Mouse (Mus musculus): ENCODE results near the gene Mum1. TPM values are rescaled to one million over a fixed set of nuclear protein-coding genes. Genes with fewer than 3 reads are reported as not detected.
A peak's percentile ranks its signal among the peaks of the same experiment; 100 is the strongest.

Gene Mum1
- total RNA-seq, 1 experiment from 2014 or later: 47.5 TPM

DNA sequence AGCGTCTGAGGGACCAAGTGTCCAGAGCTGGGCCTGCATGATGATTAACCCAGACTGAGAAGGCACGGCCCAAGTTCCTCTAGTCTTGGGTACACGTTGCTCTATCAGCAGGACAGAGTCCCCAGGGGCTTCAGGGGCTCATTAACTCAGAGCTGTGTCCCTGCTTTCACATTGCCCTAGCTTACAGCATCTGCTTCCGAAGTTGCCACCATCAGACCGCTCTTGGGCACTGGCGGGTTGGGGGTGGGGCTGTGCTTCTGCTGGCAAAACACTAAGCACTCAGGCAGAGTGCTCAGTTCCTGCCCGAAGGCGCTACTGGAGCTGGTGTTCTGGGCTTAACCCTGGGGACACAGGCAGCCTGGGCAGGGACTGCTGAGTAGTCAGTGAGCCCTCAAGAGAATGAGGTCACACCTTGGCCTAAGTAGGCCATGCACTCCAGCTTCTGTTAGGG is 55.7 kb downstream of the Mum1 start:
- ATAC-seq (replicated peaks in 1 of 2; ENCODE audit: insufficient read depth in 1 of 2, low FRiP score in 2 of 2, low TSS enrichment in 1 of 2, low read depth in 1 of 2, poor library complexity in 2 of 2, severe bottlenecking in 2 of 2): peak; percentile 54 to 61; a peak in 3 of 4 replicates

DNA sequence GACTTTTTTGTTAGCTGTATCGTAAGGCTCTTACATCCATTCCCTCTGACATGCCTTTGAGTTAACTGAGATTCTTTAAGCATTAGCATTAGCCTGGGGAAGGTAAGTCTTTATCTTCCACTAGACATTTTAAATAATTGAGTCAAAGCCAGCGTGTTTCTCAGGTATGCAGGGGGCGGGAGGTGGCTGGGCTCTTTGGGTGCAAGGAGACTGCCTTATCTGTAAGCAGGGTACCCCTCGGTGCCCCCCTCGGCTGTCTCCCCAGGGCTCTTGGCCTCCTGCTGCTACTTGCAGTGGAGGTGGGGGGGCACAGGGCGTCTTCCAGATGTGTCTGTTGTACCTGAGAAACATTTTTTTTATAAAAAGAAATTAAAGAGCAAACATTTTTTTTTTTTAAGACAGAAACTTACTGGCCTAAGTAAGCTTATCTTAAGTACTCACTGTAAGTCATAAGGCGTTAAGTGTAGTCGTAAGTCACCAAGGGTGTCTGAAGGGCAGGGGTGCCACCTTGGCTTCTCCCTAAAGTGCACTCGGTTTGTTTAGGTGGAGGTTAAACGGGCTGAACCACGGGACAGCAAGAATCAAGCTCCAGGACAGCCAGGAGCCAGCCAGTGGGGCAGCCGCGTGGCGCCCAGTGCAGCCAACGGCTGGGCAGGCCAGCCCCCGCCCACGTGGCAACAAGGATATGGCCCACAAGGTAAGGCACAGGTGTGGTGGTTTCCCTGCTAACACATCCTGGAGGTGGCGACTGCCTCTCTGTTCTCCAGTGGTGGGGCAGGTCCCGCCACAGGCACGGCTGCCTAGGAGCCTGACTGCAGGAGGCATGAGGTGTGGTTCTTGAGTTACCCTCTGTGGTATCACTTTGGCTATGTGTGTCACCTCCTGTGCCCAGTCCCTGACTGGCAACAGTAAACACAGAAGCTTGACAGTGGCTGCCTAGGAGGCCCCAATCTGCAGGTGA is 56.5 kb downstream of the Mum1 start:
- ATAC-seq (replicated peaks in 1 of 2; ENCODE audit: insufficient read depth in 1 of 2, low FRiP score in 2 of 2, low TSS enrichment in 1 of 2, low read depth in 1 of 2, poor library complexity in 2 of 2, severe bottlenecking in 2 of 2): no peak

DNA sequence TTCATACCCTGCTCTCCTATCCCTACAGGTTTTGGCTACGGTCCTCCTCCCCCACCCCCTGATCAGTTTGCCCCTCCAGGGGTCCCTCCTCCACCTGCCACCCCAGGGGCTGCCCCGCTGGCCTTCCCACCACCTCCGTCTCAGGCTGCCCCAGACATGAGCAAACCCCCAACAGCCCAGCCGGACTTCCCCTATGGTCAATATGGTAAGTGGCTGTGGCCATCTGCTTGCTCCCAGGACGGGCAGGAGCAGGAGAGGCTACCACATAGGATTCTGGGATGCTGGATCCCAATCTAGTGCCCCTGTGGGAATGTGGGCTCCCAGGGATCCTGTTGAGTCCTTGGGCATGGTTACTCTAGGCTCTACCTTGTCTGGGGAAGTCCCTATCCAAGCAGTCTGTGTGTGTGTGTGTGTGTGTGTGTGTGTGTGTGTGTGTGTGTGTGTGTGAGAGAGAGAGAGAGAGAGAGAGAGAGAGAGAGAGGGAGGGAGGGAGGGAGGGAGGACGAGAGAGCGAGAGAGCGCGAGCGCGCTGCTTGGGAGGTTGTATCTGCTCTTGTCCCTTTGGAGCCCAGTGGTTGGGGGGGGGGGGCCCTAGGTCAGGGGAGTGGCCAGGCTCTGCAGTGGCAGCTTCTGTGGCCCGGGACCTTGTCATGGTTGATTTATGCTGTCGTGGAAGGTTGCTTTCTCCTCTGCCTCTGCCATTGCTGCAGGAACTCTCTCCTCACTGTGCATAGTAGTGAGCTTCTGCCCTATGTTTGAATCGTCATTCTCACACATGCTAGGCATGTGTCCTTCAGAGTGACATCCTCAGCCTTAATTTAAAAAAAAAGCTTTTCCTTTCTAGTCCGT is 59.2 kb downstream of the Mum1 start:
- ATAC-seq (replicated peaks in 1 of 2; ENCODE audit: insufficient read depth in 1 of 2, low FRiP score in 2 of 2, low TSS enrichment in 1 of 2, low read depth in 1 of 2, poor library complexity in 2 of 2, severe bottlenecking in 2 of 2): 0 out of 4 replicates have a peak, but pooled peaks of 1 of the 2 experiments have one; percentile 30

DNA sequence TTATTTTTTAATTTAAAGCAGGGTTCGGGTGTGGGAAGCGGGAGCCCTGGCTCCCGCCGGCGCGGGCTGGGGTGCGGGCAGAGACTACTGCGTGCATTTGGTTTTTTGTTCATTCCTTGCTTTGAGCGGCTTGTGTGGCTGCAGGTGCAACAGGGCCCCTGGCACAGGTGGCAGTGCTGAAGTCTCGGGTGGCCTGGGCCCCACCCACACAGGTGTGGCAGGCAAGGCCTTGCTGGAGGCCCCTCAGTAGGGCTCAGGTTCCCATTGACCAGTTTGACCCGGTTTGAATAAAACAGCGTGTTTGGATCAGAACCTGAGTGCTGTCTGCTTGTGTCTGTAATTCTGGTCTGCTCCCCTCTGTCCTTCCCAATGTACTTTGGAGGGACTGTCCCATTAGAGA is 61.9 kb downstream of the Mum1 start:
- no peak for ATAC-seq (replicated peaks in 1 of 2; ENCODE audit: insufficient read depth in 1 of 2, low FRiP score in 2 of 2, low TSS enrichment in 1 of 2, low read depth in 1 of 2, poor library complexity in 2 of 2, severe bottlenecking in 2 of 2)

DNA sequence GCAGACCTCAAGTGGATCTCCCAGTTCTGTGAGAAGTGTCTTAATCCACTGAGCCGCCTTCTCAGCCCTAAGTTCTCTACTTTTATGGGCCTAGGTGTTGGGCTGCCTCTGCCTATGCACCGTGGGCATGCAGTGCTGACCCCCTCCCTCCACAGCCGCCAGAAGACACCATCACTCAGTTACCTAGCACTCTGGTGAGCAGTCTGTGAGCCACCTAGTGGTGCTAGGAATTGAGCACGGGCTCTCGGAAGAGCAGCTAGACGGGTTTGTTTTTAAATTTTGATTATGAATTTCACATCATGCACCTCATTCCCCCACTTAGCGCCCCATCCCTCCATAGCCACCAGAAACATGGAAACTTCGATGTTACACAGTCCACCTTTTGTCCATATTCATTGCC is 62.4 kb downstream of the Mum1 start:
- no peak for ATAC-seq (replicated peaks in 1 of 2; ENCODE audit: insufficient read depth in 1 of 2, low FRiP score in 2 of 2, low TSS enrichment in 1 of 2, low read depth in 1 of 2, poor library complexity in 2 of 2, severe bottlenecking in 2 of 2)

DNA sequence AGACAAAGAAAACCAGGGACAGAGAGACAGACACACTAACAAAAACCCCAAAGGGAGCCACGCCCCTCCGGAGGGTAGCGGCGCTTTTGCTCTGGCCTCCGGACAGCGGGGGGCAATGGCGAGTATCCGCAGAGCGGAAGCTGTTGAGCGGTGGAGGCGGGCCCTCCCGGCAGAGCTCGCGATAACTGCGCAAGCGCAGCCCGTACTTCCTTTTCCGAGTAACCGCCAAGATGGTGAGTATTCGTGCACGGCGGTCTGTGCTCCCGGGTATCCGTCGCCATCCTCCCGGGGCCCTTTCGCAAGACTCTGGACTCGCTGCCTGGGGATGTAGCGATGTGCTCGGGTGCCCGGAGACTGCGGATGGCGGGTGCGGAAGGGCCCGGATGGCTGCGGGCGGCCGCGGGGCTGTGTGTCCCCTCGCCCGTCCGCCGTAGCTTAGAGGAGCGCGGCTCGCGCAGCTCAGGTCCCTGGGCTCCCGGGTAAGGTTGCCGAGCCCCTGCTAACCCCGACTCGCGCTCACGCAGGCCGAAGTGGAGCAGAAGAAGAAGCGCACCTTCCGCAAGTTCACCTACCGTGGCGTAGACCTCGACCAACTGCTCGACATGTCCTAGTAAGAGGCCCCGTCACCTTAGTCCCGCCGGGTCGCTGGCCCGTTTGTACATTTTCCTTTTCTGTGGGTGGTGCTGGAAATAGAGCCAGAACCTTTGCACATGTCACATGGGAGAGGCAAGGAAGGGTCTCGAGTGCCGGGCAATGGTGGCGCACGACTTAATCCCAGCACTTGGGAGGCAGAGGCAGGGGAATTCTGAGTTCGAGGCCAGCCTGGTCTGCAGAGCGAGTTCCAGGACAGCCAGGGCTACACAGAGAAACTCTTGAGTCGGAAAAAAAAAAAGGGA is 66.3 kb downstream of the Mum1 start, which contains the start of gene Rps15:
TSS of gene Rps15 (plus strand) at position 203 of the 896 bp plus-strand sequence.
- peak; percentile 90 to 96 for ATAC-seq (replicated peaks in 1 of 2; ENCODE audit: insufficient read depth in 1 of 2, low FRiP score in 2 of 2, low TSS enrichment in 1 of 2, low read depth in 1 of 2, poor library complexity in 2 of 2, severe bottlenecking in 2 of 2)

DNA sequence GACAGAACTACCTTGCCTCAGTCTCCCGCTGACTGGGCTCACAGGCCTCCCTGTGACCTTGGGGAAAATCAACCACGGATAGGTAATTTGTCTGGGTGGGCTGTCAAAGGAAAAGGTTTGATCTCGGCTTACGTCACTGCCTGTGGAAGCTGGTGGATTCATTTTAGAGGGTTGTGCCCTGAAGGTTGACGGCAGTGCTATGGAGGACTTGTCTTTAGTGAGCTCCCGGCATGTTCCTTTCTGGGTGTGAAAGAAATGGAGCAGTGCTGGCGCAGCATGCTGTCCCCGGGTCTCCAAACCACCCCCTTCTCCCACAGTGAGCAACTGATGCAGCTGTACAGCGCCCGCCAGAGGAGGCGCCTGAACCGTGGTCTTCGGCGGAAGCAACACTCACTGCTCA is 67.1 kb downstream of the Mum1 start:
- no peak for ATAC-seq (replicated peaks in 1 of 2; ENCODE audit: insufficient read depth in 1 of 2, low FRiP score in 2 of 2, low TSS enrichment in 1 of 2, low read depth in 1 of 2, poor library complexity in 2 of 2, severe bottlenecking in 2 of 2)

Other genes starting within 250 kb of the Mum1 start
- gene Tmem259, start 242.1 kb upstream of the Mum1 start, total RNA-seq (2017): 47.4 and 59.9 TPM in 2 replicates
- 62.2 and 103 TPM in 2 replicates for gene Cnn2, start 237.8 kb upstream of the Mum1 start, total RNA-seq (2017)
- 11.5 and 15.9 TPM in 2 replicates for gene Abca7, start 229.9 kb upstream of the Mum1 start, total RNA-seq (2017)
- 80.9 and 114 TPM in 2 replicates for gene Arhgap45, start 209.8 kb upstream of the Mum1 start, total RNA-seq (2017)
- 85.5 and 101 TPM in 2 replicates for gene Polr2e, start 186.6 kb upstream of the Mum1 start, total RNA-seq (2017)
- 306 and 388 TPM in 2 replicates for gene Gpx4, start 179.3 kb upstream of the Mum1 start, total RNA-seq (2017)
- gene Sbno2, start 120.9 kb upstream of the Mum1 start, total RNA-seq (2017): 26.4 and 32.1 TPM in 2 replicates
- 106 and 153 TPM in 2 replicates for gene Stk11, start 110.6 kb upstream of the Mum1 start, total RNA-seq (2017)
- gene Atp5d, start 87.8 kb upstream of the Mum1 start, total RNA-seq (2017): 27.9 and 29.8 TPM in 2 replicates
- 2.2 and 2.4 TPM in 2 replicates for gene Cbarp, start 85.6 kb upstream of the Mum1 start, total RNA-seq (2017)
- gene Midn, start 78.2 kb upstream of the Mum1 start, total RNA-seq (2017): 19.4 and 20.2 TPM in 2 replicates
- gene Cirbp, start 60.4 kb upstream of the Mum1 start, total RNA-seq (2017): 93.6 and 143 TPM in 2 replicates
- 9.1 and 26.2 TPM in 2 replicates for gene 1600002K03Rik, start 53.5 kb upstream of the Mum1 start, total RNA-seq (2017)
- not detected in 2 replicates for gene Efna2, start 47.0 kb upstream of the Mum1 start, total RNA-seq (2017)
- 79.6 and 101 TPM in 2 replicates for gene Ndufs7, start 22.7 kb downstream of the Mum1 start, total RNA-seq (2017)
- gene Gamt, start 34.6 kb downstream of the Mum1 start, total RNA-seq (2017): 0.81 and 1.8 TPM in 2 replicates
- gene Dazap1, start 35.1 kb downstream of the Mum1 start, total RNA-seq (2017): 150 and 329 TPM in 2 replicates
- 2,831 and 3,208 TPM in 2 replicates for gene Rps15, start 66.0 kb downstream of the Mum1 start, total RNA-seq (2017)
- 0.30 and 0.75 TPM in 2 replicates for gene Apc2, start 69.5 kb downstream of the Mum1 start, total RNA-seq (2017)
- 8.5 and 17.6 TPM in 2 replicates for gene 2310011J03Rik, start 94.1 kb downstream of the Mum1 start, total RNA-seq (2017)
- 2.9 and 3.1 TPM in 2 replicates for gene Pcsk4, start 103.1 kb downstream of the Mum1 start, total RNA-seq (2017)
- 2.1 and 2.9 TPM in 2 replicates for gene Reep6, start 103.5 kb downstream of the Mum1 start, total RNA-seq (2017)
- gene Adamtsl5, start 122.0 kb downstream of the Mum1 start, total RNA-seq (2017): 0.25 and 0.40 TPM in 2 replicates
- gene Plk5, start 130.0 kb downstream of the Mum1 start, total RNA-seq (2017): not detected in 2 replicates
- gene Mex3d, start 161.2 kb downstream of the Mum1 start, total RNA-seq (2017): 8.8 and 9.9 TPM in 2 replicates
- 40.6 and 89.6 TPM in 2 replicates for gene Mbd3, start 173.1 kb downstream of the Mum1 start, total RNA-seq (2017)
- gene Uqcr11, start 180.4 kb downstream of the Mum1 start, total RNA-seq (2017): 94.4 and 127 TPM in 2 replicates
- 52.6 and 54.4 TPM in 2 replicates for gene Tcf3, start 207.2 kb downstream of the Mum1 start, total RNA-seq (2017)